Mouse (Mus musculus) skeletal muscle tissue, adult 2 months (tissue): ENCODE results near the gene Stam2.

Experiments
- DNase-seq: peaks from one replicate; pipeline ENCODE4 v3.0.0-alpha.2; 2012; ENCODE audit warnings: low read depth, low spot score

Gene Stam2

DNA sequence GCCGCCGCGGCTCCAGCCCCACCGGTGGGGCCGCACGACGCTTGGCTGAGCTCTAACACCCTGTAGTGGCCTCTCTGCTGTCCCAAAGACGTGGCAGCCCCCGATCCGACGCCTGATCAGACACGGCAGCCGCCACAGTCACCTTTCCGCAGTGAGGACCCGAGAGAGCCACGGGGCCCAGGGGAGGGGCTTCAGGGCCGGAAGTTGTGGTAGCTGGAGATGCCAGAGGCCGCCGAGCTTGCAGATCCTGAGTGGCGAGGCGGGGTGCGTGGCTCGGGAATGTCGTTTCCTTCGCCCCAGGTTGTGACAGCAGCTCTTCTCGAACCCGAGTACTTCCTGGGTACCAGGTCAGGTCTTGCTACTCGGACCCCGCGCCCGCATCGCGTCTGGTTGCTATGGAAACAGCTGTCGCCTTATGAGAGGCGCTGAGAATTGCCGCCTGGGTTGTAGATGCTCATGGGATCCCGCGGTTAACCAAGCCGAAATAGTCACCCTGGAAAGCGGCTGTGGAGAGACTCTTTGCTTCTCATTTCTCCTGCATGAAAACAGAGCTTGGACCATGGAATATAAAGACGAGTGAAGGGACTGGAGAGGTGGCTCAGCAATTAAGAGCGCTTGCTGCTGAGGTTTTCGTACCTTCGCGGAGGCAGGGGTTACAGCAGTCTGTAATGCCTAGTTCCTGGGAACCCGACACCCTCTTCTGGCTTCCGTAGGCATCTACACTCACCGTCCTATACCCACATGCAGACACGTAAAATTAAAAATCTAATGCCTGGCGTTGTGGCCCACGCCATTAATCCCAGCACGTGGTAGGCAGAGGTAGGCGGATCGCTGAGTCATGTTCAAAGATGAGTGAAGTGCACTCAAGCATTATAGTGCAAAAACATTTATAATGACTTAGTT, at the start of gene Stam2:
Gene Stam2 (minus strand): TSS at position 26 of the 903 bp plus-strand sequence.
- DNase-seq: peak; percentile 73

DNA sequence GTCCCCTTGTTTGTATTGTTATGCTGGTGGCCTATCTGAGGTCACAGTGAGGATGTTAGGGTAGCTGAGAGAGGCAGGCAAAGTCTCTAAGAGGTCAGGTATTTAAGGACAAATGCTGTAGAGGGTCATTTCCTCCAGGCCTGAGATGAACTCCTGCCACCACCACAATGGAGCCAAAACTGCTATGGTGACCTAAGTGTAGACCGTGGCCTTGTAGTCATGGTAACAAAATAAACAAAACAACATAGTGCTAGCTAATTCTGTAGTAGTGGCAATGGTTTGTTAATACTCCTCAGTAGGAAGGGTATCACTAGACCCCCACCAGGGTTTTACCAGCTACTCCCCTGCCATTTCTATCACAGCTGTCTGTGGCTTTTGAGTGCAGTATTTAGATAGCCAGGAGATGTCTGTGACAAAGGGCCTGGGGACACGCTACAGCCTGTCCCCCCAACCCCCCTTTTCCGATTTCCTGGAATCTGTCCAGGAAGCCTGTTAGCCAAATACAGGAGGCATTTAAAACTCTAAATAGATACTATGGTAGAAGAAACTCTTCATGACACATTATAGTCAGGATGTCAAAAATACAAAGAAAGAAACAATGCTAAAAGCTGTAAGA, 43.1 kb upstream of the Stam2 start:
- DNase-seq: peak; percentile 38

DNA sequence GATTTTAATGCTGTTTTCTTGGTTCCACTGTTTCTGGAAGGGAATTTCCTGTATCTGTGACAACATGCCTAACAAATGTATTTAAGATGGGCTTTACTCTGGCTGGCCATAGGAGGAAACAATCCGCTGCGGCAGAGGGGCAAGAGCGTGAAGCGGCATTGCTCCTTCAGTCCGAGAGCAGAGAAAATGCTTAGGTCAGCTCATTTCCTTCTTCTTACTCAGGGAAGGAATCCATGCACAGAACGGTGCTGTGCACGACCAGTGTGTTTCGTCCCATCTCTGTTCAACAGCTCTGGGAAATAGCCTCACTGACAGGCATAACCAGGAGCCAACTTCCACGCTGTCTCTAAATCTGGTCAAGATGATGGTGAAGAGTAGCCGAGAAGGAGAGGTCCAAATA, 37.9 kb upstream of the Stam2 start:
- no peak for DNase-seq

DNA sequence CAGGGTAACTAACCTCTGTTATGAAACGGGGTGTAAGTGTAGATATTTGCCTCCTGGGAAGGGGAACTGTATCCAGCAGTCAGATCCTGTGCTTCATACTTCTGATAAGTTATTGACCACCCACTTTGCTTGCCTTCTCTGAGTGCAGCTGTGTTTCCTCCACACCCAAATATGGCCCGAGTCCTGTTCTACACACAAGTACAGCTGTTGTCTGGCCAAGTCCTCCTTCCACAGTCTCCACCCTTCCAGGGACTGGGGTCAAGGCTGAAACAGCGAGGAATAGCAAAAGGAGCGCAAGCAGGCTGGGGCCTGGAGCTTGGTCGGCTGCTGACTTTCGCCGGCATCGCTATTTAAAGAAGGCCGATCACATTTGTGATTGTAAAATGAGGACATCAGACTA, 37.3 kb upstream of the Stam2 start:
- DNase-seq: peak; percentile 60

DNA sequence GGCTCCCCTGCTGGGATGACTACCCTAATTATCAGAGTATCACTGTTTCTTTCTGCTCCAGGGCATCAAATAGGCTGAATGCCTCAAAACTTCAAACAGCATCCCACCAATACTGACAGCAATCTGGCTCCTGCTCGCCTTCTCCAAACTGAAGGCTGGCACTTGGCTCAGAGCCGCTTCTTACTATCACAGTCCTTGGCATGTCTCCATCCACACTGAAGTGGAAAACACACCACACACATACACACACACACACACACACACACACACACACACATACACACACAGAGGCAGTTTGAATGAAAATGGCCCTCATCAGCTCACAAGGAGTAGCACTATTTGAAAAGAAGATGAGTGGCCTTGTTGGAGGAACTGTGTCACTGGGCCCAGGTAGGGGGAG, 35.8 kb upstream of the Stam2 start:
- DNase-seq: no peak

DNA sequence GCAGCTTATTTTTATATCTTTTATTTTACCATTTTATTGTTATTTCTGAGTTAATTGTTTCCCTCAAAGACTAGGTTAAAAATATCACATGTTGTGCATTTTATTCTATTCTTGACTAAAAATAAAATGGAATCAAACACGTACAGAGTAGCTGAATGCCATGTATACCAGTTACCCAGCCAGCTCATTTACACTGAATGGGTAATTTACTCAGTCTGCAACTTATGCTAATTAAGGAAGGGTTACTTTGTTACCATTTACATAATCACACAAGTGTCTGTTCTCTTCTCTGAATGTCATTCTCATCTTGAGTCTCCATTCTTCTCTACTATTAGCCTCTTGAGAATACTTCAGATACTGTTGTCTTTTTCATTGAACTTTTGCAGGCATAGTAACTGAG, 32.3 kb upstream of the Stam2 start:
- no peak for DNase-seq

DNA sequence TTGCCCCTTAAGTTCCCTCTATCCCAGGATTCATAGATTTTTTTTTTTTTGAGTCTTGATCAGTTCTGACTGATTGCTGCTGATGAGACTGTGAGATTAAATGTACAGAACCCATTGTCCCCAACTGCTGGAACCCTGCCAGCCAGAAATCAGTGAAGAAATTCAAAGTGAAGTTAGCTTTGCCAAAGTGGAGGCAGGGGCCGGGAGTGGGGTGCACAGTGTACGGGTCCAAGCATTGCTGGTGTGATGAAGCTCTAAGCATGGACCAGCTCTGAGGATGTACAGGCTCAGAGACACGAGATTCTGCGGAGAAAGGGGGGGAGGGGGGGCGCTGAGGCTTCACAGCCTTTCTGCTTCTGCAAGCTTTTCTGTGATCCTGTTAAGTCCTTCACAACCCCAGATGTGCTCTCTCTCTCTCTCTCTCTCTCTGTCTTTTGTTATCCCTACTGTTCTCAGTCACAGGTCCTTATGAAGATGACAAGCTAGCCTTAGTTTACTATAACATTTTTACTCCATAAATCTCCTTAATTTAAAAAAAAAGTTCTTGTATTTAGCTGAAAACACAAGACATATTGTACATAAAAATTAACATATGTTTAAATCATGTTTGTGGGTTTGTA, 30.8 kb upstream of the Stam2 start:
- DNase-seq: no peak

DNA sequence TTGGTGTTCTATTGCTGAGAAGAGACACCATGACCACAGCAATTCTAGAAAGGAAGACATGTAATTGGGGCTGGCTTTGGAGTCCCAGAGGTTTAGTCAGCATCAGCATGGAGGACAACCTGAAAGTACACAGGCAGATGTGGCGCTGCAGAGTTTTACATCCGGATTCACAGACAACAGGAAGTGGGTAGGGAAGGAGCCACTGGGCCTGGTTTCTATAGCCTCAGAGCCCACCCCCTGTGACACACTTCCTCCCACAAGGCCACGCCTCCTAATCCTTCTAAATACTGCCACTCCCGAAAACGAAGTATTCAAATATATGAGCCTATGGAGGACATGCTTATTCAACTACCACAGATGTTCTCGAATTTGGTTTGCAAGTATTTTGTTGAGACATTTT, 23.0 kb upstream of the Stam2 start:
- no peak for DNase-seq

DNA sequence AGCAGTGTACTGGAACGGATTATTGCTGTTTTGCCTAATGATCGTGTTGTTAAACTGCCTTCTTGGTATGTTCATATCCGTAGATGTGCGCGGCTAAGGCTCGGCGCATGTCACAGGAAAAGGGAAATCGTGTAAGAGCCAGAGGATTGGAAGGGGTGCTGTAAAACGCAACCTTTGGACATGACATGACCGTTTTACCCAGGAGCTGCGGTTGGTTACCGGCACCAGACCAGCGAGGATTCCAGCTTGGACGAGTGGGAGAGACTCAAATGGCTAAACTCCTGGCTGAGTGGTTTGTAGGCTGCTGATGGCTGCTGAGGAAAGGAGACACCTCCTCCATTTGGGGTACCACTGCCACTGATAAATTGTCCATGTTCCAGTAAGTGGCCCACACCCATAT, 21.8 kb upstream of the Stam2 start:
- no peak for DNase-seq

DNA sequence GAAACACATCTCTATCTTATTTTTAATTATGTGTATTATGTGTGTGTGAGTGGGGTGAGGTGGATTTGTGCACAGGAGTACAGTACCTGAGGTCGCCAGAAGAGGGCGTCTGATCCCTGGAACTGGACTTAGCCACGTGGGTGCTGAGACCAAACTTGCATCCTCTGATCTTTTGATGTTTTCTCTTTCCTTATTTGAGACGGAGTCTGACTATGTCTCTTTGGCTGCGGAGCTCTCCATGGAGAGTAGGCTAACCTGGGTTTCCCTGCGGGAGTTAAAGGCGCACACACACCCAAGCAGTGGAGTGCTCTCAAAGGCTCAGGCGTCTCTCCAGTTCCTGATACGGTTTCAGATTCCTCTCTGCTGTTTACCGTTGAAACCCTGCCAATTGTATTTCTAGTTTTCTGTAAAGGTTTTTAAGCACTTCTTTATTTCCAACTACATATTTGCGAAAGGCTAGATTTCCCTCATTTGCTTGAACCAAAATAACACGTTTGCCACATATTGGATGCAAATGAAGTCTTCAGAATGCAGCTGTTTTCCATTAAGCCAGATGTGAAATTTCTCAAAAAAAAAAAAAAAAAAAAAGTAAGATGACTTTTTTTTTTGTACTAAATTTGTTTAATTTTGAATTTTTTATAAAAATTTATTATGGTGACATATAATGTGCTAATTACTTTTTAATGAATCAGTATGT, 21.1 kb upstream of the Stam2 start:
- peak; percentile 65 for DNase-seq

DNA sequence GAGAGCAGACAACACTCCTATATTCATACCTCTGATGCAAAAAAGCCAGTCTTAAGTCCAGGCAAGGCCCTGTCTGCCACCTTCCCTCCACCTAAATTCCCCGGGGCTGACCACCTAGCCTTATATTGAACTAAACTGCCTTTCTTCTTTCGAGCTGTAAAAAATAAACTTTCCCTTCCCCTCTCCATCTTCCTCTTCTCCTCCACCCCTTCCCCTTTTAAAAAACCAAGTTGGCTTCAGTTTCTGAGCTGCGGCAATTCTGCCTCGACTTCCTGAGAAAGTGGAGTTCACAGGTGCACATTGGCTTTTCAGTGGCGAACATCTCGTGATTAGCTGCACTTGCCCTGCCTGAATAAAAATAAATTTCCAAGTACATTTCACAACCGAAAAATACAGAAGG, 20.4 kb upstream of the Stam2 start:
- no peak for DNase-seq

DNA sequence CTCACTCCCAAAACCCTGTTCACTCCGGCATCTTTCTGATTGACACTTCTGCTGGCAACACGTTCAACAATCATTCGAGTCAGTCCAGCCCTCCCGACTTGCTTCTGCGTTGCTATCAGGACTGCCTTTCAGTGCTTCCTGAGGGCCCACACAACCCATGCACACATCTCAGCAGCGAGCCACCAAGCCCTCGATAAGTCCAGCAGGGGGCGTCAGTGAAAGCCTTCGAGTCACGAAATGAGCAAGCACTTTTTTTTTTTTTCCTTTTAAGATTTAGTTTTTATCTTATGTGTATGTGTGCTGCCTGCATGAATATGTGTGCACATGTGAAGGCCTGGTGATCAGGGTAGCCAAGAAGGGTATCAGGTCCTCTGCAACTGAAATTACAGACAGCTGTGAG, 16.5 kb upstream of the Stam2 start:
- DNase-seq: no peak

DNA sequence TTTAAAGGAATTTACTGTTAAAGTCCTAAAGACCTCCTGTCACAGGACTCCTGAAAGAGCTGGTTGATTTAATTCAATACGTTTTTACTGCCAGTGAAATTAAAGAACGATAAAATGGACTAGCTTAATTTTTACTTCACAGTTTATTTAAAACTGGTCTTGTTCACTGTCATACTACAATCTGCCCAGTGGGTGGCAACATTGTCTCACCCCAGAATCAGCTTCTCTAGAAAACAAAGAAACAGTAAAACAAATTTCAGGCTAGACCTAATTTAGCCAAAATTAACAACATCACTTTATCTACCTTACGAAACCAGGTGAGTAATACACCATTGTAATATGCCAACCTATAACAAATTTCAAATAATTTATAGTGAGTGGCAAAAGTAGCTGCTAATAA, 14.6 kb upstream of the Stam2 start:
- DNase-seq: no peak

DNA sequence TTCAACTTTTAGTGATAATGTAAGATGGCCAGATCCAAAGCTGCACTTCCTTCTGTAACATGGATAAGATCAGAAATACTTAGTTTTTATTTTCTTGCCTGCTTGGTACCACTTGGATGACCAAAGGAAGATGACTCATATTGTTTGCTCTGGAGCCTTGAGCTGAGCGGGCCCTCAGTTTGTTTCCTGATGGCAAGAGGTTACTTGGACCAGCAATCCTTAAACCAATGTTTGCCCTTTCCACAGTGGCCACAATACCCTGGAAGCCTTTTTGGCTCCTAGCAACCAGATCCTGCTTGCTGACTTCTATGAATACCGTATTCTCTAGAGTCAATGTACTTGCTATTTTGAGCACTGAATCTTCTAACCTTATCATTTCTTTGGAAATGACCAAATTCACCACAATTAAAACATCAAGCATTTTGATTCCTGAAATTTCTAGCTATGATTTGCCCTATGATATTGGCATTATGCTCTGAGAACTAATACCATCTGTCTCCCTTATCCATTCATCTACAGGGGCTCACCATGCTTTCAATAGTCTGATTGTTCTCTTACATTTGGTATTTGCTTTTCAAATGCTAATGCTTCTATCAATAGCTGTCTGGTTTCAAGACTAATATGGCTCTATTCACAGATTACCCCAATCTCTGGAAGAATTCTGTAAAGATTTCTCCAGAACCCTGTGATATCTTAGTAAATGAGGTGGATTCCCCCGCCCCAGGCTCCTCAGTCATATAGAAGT, 11.7 kb upstream of the Stam2 start:
- no peak for DNase-seq

DNA sequence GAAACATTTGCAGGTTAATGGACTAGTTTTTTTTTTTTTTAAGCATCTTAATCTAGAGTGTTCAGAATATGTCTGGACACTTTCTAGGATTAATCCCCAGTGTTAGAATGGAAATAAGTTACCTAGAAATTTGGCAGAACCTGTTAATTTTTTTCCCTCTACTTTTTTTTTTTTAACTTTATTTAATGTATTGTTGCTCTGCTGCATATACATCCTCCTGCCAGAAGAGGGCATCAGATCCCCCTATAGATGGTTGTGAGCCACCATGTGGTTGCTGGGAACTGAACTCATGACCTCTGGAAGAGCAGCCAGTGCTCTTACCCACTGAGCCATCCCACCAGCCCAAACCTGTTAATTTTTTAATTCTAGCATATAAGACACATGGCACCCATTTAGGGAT, 2.0 kb upstream of the Stam2 start:
- no peak for DNase-seq

DNA sequence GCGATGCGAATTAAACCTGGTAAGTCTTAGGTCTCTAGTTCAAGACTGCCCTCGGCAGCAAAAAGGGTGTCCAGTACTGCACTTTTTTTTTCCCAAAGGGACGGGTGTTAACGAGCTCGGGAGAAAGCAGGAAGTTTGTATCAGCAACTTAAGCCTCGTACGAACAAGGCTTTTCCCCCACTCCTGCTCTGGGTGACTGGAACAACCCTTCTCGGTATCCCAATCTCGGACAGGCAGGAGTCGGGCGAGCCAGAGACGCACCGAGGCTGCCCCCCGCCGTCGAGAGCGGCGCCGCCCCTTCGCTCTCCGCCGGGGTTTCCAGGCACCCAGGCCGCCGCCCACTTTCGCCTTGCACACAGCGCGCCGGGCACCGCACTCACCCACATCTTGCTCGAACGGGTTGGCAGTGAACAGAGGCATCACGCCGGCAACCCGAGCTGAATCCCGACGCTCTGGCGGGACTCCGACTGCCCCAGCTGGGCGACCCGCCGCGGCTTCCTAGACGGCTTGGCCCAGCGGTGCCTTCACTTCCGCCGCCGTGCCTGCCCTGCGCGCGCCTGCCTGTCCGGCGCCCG, 313 bp downstream of the Stam2 start:
- peak; percentile 74 for DNase-seq

DNA sequence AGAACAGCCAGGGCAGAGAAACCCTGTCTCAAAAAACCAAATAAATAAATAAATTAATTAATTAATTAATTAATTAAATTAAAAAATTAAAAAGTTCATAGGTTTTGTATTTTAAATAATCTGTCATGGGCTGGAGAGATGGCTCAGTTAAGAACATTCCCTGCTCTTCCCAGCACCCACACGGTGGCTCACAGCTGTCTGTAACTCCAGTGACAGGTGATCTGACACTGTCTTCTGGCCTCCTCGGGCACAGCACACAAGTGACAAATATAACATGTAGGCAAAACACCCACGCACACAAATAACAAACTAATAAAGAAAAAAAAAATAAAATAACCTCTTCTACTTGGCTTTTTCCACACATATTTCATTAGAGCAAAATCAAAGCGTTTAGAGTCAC, 1.5 kb downstream of the Stam2 start:
- DNase-seq: no peak

DNA sequence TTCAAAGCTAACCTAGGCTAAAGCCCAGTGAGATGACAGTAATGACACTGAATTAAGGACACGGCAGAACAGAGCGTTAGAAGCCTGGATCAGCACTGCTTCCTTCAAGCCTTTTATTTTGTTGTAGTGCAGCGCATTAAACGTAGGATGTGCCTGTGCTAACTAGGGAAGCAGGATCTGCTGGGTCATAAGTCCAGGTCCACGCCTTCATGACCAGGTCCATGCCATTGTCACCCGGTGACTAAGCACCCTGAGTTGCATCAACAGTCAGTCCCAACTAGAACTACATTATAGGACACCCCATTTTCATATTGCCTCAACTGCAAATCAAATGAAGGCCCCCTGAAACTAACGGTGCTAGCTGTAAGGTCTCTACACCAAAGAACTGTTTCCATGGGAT, 7.6 kb downstream of the Stam2 start:
- no peak for DNase-seq

DNA sequence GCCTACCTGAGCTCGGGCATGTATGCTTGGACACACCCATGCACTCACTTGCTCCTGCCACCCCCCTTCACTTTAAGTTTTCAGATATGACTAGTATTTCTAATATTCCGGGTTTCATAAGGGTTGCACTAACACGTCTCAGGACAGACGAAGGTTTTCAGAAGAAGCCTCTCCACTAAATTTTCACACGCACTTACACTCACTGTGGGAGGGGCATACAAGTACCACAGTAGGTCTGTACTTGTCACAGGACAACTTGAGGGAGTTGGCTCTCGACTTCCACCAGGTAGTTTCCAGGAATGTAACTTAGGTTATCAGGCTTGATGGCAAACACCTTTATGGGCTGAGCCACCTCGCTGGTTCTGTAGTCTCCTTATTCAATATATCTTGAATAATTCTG, 8.4 kb downstream of the Stam2 start:
- no peak for DNase-seq

DNA sequence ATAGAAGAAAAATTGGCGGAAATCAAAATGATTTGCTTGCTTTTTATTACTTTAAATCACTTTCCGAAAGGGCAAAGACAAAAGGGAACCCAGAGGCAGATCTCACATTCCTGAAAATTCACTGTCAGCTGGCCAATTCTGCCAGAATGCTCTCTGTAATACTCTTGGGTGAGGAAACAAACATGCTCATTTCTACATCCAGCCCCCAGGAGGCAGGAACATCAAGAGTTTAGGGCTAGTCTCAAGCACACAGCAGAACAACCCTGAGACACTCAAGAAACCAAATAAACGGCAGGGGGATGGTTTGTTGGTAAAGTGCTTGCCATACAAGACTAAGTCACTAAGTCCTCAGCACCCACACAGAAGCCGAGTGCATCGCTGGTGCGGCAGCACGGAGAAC, 9.5 kb downstream of the Stam2 start:
- DNase-seq: no peak

DNA sequence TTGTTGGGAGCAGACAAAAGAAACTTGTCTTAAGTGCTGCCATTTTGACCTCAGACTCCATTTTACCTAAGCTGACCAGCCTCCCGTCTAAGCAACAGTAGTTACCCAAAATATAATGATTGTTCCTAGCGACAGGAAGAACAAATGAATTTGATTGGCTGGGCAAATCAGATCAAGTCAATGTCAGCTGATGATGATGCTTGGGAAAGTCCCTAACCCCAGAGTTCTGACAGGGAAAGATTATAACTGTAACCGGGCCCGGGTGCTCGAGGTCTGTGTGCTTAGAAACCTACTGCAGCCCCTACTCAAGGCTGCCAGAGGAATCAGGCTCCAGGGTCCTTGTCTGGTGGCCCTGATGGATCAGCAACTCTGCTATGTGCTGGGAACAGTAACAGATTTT, 10.1 kb downstream of the Stam2 start:
- no peak for DNase-seq
